Mouse (Mus musculus) right cerebral cortex, postnatal 25 days (tissue): ENCODE results near the gene Dock3.

Experiments
- DNase-seq: peaks from one replicate; pipeline ENCODE4 v3.0.0; 2022

The Dock3 gene

DNA sequence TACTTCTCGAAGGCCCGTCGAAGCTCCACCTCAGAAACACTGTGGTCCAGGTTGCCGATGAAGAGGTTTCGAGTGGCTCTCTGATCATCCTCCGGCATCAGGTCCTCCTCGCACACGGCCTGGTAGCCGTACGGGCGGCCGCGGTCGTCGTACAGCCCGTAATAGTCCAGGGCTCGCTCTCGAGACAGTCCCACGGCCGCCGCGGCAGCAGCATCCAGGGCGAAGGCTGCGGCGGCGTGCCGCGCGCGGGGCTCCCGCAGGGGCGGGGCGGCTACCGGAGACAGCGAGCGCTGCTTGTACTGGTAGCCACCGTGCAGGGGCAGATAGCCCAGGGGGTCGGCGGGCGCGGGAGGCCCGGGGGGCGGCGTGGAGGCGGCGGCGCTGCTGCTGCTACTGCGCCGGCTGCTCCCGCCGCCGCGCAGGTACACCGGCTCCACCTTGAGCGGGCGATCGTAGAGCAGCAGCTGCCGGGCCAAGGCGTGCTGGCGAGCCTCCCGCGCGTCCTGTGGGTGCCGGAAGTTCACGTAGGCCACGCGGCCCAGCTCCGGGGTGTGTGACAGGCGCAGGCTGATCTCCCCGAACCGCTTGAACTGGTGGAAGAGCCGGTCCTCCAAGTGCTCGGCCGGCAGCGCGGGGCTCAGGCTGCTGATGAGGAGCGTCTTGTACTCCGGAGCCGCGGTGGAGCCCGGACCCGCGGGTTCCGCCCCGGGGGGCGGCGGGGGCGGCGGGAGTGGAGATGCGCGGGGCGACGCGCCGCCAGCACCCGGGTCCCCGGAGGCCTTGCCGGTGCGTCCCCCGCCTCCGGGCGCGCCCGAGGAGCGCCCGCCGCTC lies 345.6 kb downstream of the Dock3 start:
- peak; percentile 64 for DNase-seq

DNA sequence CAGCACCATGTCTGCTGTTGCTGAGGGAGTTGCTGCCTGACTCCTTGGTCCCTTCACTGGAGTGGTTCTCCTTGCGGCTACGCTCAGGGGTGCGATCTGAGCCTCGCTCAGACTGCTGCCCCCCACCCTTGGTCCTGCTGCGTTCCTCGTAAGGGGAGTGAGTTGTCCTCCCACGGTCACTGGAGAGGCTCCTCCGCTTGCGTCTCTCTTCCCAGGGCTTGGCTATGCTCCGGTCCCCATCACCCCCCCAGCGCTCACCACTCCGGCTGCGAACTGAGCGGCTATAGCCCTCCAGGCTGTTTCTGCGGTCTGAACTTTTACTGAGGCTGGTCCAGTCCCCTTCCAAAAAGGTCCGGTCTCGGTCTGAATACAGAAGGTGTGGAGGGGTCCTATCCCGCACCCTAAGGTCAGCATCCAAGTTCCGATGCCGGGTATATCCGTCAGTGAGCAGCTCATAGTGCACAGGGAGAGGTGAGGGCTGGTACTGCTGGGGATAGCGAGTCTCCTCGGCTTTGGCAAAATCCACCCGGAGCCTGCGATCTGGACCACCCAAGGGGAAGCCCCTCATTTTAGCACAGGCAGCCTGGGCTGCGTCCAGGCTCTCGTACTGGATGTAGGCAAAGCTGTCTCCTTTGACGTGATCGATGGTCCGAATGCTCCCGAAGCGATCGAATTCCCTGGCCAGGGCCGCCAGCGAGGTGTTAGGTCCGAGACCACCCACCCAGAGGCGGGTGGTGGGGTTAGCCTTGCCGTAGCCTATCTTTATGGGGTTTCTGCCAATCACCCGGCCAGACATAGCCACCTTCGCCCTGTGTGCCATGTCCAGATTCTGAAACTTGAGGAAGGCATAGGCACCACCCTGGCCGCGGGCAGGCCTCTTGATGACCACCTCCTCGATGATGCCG lies 346.5 kb downstream of the Dock3 start:
- DNase-seq: peak; percentile 54

DNA sequence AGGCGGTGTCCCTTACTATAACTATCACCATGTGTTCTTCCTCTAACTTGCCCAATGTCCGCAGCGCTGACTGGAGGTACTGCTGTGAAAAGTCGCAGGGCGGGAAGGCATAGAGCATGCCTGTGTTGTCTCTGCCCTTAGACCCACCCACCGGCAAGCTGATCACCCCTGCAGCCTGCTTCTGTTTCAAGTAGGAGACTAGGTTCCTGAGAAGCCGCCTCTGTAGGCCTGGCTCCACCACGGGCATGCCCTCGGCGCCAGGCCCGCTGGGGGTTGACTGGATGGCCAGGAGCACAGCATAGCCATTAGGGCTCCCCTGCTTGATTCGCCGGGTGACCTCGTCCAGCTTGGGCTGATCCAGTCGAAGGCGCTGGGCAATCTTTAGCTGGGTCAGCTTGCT lies 347.4 kb downstream of the Dock3 start:
- DNase-seq: peak; percentile 20

DNA sequence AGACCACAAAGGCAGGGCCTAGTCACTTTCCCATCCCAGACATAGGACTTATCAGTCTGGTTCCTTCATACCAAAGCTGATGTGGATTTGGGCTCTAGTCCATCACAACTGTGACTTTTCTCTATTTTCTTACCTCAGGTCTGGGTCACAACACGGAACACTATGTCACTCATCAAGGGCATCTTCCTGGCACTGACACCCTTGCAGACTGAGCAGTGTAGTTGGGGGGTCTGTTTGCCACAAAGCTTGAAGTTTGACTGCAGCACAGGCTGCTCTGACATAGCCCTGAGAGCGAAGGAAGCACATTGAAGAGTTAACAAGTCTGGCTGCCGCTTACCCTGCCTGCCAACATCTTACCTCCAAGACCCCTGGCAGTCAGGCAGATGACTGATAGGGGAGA lies 348.6 kb downstream of the Dock3 start:
- peak; percentile 4 for DNase-seq

DNA sequence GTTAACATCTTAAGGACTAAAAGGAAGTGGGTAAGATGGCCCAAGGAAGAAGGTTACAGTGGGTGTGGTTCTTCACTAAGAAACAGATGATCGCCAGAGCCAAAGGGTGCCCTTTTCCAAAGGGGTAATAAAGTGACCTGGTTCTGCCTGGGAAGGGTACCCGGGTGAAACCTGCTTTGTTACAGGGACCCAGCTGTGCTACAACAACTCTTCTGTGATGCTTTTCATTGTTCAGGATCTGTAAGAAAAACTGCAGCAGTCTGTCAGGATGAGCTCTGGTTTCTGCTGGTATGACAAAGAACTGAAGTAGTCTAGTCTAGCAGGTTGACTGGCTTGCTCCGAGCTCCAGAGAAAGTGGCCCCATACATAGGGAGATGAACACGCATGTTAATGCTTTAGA lies 349.5 kb downstream of the Dock3 start:
- no peak for DNase-seq

DNA sequence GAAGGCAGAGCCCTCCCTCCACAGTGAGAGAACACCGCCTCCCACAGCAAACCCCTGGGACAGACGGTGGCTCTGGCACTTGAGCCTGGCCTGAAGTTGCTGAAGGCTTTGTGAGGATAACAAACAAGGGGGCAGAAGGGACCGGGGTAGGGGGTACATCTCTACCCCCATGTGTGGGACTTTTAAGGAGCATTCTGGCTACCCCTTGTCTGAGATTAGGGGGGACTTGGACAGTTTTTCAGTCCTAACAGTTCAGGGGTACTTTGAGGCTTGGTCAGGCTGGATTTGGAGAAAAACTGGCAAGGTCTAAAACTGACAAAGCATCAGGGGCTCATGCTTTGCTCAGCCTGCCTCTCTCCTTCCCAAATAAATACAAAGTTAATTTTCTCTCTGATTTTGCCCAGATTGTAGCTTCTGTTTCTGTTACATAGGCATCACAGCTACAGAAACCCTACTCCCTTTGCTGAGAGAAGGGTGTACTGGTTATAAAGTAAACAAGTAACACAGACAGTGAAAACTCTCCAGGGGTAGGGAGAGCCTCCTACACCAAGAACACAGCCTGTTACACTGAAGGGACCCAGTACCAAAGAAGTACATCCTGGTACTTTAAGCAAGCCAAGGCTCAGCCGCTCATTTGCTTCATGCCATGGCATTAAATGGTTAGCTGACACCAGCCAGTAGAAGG lies 350.5 kb downstream of the Dock3 start:
- DNase-seq: no peak

DNA sequence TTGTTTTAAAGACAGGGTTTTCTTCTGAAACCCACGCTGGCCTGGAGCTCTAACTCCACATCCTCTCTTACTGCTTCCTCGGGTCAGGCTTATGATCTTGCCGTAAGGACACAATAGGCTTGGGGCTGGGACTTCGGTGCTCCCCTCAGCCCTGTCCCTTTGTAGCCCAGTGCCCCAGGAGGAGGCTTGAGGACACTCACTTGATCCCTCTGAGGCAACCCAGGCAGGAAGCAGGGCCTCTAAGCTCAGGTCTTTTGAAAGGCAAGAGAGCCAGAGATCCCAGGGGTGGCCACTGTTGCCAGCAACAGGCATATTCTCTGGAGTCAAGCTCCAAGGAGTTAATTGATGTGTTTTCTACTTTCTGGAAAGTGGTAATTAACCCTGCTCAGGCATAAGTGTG lies 352.2 kb downstream of the Dock3 start:
- no peak for DNase-seq

DNA sequence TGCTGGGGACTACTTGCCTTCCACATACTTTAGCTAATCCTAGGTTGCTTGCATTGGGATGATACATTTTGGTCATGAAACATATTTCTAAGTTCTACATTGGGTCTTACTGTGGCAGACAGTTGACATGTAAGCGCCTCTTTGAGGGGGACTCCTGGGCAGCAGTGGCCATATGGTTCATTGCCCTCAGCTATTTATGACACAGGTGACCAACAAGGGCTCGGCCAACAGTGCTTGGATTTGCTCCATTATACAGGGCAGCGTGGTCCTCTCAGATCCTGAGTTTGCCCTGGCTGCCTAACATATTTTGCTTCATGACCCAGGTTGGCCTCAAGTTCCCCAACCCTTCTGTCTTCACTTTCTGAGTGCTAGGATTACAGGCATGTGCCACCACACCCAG lies 355.0 kb downstream of the Dock3 start:
- DNase-seq: no peak

DNA sequence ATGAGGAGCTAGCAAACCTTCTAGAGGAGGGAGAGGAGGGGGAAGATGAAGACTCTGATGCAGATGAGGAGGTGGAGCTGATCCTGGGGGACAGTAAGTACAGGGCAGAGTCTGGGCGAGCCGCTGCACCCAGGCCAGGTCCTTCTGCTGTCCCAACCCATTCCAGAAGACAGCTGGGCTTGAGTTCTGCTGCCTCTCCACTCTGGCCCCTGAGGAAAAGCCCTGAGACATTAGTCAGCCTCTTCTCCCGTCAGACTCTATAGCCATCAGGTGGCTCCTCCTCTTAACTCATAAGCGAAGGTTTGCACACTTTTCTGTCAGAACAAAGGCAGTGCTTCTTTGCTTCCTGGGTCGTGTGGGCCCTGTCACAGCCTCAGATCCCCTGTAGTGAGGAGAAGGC lies 357.5 kb downstream of the Dock3 start:
- no peak for DNase-seq

DNA sequence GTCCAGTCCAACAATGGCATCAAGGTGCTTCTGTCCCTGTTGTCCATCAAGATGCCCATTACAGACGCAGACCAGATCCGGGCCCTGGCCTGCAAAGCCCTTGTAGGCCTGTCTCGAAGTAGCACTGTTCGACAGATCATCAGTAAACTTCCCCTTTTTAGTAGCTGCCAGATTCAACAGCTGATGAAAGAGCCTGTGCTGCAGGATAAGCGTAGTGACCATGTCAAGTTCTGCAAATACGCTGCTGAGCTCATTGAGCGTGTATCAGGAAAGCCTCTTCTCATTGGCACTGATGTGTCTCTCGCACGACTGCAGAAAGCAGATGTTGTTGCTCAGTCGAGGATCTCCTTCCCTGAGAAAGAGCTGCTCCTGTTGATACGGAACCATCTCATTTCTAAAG lies 373.7 kb downstream of the Dock3 start:
- no peak for DNase-seq

DNA sequence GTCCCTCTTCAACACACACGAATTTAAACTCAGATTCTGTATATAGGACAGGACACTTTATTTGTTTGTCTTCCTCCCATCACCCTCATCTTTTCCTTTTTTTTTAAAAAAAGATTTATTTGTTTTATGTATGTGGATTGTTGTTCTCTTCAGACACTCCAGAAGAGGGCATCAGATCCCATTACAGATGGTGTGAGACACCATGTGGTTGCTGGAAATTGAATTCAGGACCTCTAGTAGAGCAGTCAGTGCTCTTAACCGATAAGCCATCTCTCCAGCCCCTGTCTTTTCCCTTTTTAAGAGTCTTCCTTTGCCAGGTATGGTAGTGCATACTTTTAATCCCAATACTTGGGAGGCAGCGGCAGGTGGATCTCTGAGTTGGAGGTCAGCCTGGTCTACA lies 375.0 kb downstream of the Dock3 start:
- DNase-seq: no peak
